Mouse (Mus musculus) ovary, postnatal 14 days (tissue): ENCODE measurements around the gene Stk32c.

Source experiments
- DNase-seq: peaks from one replicate; pipeline ENCODE4 v3.0.0; 2022; ENCODE audit warnings: low spot score

Gene Stk32c

GRCm38 (mm10) chr7:139212754-139213745 lies at the start of gene Stk32c, which contains the start of gene Lrrc27:
Gene Stk32c (minus strand): TSS chr7:139213307.
Gene Lrrc27 (plus strand): TSS chr7:139212988.
- DNase-seq, result peak; percentile 93

- DNase-seq, result no peak
Measured at GRCm38 (mm10) chr7:139257752-139258542, 44.8 kb upstream of the Stk32c start.

GRCm38 (mm10) chr7:139254626-139255025 lies 41.5 kb upstream of the Stk32c start:
- no peak for DNase-seq

- DNase-seq, result no peak
Measured at GRCm38 (mm10) chr7:139253462-139253861, 40.4 kb upstream of the Stk32c start.

GRCm38 (mm10) chr7:139252986-139253385 lies 39.9 kb upstream of the Stk32c start:
- no peak for DNase-seq

- DNase-seq, result no peak
Measured at GRCm38 (mm10) chr7:139252566-139252965, 39.5 kb upstream of the Stk32c start.

- DNase-seq, result peak; percentile 47
Measured at GRCm38 (mm10) chr7:139251881-139252301, 38.8 kb upstream of the Stk32c start.

- DNase-seq, result no peak
Measured at GRCm38 (mm10) chr7:139249406-139250210, 36.5 kb upstream of the Stk32c start.

GRCm38 (mm10) chr7:139248615-139249405 lies 35.7 kb upstream of the Stk32c start:
- no peak for DNase-seq

- DNase-seq, result peak; percentile 75
Measured at GRCm38 (mm10) chr7:139247881-139248614, 34.9 kb upstream of the Stk32c start, which contains the start of gene Pwwp2b. Gene Pwwp2b (plus strand): TSS chr7:139248482.

- DNase-seq, result peak; percentile 44
Measured at GRCm38 (mm10) chr7:139246931-139247880, 34.1 kb upstream of the Stk32c start.

- DNase-seq, result no peak
Measured at GRCm38 (mm10) chr7:139246086-139246485, 33.0 kb upstream of the Stk32c start.

- no peak for DNase-seq
Measured at GRCm38 (mm10) chr7:139239432-139239831, 26.3 kb upstream of the Stk32c start.

- no peak for DNase-seq
Measured at GRCm38 (mm10) chr7:139235651-139236358, 22.7 kb upstream of the Stk32c start.

- peak; percentile 44 for DNase-seq
Measured at GRCm38 (mm10) chr7:139234426-139235188, 21.5 kb upstream of the Stk32c start.

- DNase-seq, result peak; percentile 90
Measured at GRCm38 (mm10) chr7:139233714-139234113, 20.6 kb upstream of the Stk32c start.

- DNase-seq, result no peak
Measured at GRCm38 (mm10) chr7:139230241-139230640, 17.1 kb upstream of the Stk32c start.
